Mouse (Mus musculus): ENCODE measurements around the gene Rab23.
"Not testable (repeated sequence)": the region's sequence is repeated elsewhere in the genome, so short reads cannot be mapped to it uniquely, and the experiment has no call there.

Rab23 gene

DNA sequence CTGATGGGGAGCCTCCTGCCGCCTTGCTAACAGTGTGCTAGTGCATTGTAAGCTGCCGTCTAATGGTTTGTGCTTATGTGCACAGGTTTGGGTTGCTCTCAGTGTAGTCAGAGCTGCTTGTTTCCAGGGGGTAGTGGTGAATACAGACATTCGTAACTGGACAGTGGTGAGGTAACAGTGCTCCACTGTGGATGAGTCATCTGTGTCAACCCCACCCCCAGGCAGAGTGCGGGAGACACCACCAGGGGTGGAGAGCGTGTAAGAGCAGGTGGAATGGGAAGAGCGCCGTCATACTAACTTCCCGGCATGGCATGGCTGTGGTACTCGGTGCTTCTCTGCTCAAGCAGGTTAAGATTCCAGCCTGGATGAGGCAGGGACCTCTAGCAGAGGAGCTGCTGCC is 13.4 kb downstream of the Rab23 start:
- DNase-seq (ENCODE audit: low read depth, low spot score), result no peak

DNA sequence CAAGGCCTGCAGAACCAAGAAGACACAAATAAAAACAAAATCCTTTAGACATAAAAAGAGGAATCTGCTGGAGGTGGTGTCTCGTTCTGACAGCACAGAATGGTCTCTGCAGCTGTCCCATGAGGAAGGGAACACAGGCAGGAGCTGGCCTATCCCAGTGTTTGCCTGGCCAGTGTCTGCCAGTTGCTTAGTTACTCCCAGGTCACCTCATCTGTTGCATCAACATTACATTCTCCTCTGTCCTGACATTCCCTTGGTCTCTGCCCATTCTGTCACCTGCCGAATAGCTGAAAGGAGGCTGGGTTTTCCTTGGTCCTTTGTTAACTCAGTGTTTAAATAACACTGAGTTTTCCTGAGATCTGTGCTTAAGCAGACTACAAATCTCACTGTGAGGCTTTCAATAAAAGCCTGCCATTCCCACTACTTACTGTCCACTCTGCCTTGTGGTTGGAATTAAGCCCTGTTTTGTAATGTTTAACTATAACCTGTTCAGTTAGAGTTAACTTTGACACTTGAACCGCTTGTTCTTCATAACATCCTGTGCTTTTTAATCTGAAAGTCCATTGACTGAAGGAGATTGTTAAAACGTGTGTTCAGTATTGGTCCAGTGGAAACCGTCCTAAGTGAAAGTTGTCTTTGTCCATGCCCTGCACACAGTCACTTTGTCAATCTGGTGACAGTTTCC is 14.5 kb downstream of the Rab23 start:
- DNase-seq (ENCODE audit: low read depth, low spot score), result no peak

DNA sequence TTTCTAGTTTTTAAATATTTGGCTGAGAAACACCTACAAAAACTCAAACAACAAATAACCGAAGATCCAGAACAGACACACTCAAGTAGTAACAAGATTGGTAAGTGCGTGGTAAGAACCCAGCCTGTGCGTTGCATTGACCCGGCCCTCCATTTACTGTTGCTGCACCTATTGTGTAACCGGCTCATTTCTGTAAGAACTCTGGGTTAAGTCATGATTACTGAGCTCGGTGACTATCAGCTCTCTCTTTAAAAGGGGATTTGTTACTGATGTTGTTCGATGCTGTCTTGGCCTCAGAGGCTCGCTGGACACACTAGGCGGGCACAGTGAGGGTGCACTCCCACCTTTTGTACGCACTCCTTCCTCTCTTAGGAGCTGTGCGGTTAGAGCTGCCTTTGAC is 18.6 kb downstream of the Rab23 start:
- no peak for DNase-seq (ENCODE audit: low read depth, low spot score)

DNA sequence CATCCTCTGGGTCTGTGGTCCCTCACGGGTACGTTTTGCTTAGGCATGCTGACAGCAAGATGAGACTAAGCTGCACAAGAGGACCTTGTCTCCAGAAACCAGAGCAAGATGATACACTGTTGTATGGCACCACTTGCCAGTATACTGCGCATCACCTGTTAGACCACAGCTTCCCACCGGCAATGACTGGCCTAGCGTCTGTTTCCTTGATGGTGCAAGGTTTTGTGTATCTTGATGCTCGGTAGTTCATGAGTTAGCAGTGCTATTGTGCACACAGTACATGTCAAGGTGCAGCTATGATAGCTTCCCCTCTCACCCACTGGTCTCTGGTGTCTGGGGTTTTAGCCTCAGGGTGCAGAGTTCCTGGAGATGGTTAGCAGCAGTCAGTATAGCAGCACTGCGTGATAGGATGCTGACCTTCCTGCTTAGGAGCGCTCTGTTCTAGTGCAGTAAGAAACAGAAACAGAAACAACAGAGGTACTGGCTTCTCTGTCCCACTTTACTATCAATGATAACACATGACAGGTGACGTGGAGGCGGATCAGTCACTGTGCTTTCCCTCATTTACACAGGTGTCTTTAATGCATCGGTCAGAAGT is 19.1 kb downstream of the Rab23 start:
- no peak for DNase-seq (ENCODE audit: low read depth, low spot score)

DNA sequence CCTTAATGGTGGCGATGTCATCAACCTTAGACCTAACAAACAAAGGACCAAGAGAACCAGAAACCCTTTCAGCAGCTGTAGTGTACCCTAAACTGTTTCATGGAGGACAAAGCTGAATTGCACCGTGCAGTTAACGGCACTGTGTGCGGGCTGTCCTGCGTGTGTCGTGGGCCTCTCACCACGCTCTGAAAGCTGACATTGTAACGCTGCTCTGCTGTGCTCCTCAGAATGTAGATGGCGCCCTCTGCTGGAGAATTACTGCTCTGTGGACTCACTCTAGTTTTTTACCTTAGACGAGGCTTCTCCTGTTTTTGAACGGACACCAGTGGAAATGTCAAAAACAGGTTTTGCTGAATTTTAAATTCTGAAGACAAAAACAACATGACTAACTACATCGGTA is 19.6 kb downstream of the Rab23 start:
- DNase-seq (ENCODE audit: low read depth, low spot score), result peak; percentile 88

DNA sequence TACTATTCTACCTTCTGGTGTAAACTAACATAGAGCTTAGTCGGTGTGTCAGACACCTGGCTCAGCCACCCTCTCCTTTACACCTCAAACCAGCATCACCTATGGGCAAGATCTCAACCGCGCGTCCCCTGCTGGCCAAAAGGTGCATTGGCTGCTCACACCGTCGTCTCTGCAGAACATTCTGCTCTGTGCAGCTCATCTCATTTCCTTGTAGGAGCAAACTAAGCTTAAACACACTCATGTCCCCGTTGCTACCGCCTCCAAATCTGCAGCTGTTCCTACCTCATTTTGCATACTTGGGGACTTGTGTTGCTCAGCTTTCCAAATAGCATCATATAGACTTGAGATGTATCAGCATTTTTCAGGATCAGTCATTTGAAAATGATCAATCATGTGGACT is 23.2 kb downstream of the Rab23 start:
- DNase-seq (ENCODE audit: low read depth, low spot score), result peak; percentile 74

DNA sequence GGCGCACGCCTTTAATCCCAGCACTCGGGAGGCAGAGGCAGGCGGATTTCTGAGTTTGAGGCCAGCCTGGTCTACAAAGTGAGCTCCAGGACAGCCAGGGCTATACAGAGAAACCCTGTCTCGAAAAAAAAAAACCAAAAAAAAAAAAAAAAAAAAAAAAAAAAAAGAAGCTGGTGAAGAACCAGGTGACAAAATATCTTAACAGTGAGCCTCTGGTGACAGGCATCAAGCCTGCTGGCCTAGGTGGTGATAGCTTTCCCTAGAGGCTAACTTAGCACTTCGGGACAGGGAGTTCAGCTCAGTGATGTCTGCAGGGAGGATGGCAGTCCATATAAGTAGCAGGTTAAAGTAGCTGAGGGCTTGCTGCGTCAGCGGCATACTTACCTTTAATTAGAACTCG is 25.1 kb downstream of the Rab23 start:
- DNase-seq (ENCODE audit: low read depth, low spot score), result not testable (repeated sequence)

DNA sequence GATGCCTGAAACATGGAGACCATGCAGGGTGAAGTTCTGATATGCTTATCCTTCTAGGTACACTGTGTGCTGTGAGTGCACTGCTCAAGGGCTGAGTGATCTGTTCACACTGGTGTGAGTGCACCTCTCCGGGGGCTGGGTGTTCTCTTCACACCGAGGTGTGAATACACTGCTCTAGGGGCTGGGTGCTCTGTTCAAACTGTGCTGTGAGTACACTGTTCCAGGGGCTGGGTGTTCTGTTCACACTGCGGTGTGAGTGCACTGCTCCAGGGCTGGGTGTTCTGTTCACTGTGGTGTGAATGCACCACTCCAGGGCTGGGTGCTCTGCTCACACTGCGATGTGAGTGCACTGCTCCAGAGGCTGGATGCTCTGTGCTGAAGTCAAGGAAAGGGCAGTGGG is 26.2 kb downstream of the Rab23 start:
- no peak for DNase-seq (ENCODE audit: low read depth, low spot score)

DNA sequence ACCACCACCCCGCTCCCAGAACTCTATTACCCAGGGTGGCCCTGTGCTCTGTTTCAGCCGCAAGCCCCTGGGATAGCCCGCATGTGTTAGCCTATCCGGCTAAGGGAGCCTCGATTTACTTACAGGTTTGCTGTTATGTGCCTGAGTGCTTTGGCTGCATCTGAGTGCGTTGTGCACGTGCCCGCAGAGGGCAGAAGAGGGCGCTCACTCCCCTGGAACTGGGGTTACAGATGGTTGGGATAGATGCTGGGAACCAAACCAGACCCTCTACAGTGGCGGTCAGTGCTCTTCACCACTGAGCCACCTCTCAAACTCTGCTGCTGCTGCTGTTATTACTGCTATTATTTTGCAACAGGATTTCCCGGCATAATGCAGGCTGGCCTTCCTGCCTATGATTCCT is 29.4 kb downstream of the Rab23 start:
- no peak for DNase-seq (ENCODE audit: low read depth, low spot score)

DNA sequence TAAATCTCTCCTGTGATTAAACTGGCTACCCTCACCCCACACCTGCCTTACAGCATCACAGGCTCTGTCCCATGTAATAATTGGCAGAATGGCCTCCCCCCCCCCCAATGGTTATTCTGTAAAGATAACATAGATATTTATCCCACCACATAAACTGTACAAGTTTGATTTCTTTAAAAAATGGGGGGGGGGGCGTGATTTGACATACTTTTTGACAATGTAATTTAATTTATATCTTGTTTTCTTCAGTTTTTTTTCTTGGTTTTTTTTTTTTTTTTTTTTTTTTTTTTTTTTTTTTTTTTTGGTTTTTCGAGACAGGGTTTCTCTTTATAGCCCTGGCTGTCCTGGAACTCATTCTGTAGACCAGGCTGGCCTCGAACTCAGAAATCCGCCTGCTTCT is 30.0 kb downstream of the Rab23 start:
- not testable (repeated sequence) for DNase-seq (ENCODE audit: low read depth, low spot score)

DNA sequence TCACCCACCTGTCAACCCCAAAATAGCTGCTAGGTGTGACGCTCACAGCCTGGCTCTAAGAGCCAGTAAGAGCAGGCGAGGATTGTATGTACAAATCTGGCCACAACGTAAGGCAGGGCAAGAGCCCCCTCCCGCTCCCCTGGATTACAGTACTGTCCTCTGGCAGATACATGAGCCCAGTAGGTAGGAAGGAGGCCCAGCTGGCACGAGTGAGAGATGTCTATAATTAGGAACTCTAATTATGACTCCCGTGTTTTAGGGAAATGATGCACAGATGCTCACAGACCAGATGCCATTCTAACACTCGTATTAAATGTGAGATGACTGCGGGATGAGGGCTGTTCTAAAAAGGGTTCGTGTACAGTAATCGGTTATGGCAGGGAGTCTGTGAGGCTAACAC is 31.6 kb downstream of the Rab23 start:
- no peak for DNase-seq (ENCODE audit: low read depth, low spot score)

DNA sequence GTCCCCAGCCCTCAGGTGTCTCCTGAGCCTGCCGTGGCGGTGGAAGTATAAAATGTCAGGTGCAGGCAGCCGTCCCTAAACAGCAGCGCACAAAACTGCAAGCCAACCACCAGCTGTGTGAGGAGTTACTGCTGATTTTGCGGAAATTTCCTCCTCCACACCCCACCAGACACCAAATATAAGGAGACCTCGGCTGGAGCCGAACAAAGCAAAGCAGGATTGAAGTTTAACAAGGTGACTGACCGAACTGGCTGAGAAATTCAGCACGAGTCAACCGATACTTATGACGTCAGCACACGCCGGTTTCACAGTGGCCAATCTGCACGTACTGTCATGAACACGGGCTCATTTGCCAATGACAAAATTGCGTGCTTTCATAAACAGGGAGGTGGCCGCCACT is 34.4 kb downstream of the Rab23 start:
- no peak for DNase-seq (ENCODE audit: low read depth, low spot score)

DNA sequence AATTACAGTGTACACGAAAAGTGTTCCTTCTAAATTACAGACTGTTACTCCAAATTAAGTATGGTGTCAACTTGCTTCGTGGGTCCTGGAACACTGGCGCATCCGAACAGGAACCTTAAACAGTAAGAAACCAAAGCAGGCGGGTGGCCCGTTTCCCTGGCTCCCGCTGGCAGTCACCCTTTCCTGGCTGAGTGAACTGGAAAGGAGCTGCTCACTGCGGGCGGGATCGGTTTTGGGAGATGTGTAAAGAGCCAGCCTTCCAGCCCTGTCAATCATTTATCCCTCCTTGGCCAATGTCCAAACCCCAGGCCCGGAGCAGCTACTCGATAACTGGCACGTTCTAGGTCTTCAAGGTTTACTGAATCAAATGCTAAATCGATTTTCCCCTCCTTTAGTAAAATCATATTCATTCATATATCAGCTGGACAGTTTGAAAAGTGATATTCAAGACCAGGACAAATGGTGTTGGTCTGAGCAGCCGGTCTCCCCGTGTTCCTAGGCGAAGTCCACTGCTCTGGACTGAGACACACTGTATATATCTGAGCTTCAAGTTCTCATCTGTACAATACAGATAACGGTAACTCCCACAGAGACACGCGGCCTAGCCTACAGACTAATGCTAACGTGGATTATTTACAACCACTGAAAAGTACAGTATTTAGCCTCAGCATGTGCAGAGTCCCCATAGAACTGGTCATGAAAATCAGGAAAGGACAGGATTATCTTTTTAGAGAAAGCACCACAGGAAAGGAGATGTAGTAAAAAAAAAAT is 35.5 kb downstream of the Rab23 start:
- no peak for DNase-seq (ENCODE audit: low read depth, low spot score)

DNA sequence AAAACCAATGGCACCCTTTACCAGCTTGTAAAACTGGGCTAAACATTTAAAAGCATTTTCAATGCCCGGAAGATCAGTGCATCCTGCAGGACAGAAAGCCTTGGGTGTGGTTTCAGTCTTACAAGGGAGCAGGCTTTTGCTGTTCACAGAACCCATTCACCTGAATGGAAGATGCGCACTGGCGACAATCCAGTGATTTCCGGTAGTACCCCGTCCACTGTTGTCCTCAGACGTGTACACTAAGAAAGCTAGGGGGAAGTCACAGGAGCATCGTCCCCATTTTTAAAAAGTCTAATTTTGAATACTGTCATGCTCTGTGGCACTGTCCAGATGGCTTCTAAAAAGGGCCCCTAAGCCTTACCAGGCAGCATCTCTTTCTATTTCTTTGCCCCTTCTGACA is 36.1 kb downstream of the Rab23 start:
- DNase-seq (ENCODE audit: low read depth, low spot score), result no peak

DNA sequence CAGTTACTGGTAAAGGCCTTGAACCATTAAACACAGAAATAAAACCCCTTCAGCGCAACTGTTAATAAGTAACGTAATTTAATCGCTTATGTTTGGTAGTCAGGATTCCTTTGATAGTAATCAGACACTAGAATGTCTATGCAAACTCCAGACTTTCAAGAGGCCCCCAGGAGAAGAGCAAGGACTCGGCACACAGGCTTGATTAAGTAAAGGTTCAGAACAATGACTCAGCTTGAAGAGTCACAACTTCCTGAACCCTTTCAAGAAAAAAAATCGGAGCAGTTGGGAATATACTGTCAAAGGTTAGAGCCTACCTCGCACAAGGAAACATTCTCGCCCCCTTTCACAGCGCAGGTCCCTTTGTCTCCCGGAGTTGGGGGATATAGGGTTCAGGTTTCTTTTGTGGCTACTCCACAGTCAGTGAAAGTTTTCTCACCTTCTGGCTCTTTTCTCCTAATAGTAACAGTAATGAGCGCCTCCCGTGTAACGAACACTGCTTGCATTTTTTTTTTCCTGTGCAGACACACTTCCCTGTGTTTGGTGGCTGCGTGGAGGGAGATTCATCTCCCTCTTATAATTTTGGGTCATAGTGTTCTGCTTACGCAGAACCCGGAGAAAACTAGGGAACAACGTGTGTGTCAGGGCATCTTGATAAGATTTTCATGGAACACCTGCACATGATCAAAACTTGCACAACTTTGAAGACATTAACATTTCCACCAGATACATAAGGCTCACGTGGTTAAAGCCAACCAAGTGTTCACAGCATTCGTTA is 36.8 kb downstream of the Rab23 start:
- no peak for DNase-seq (ENCODE audit: low read depth, low spot score)

DNA sequence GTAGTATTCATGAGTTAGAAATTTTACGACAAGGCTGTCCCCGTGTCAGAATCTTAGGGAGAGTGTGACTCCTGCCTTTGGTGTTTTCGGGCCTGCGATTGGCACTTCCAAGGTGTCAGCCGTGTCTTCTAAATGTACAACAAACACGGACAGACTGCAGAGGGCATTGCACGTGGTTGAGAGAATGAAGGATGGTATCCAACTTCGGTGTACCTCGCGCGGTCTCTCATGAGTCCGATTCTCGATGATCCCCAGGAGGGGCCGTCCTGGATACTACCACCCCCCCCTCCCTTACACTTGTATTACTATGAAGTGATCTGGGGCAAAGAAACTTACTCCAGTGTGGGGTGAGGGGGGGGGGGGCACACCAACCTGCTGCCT is 37.3 kb downstream of the Rab23 start:
- peak; percentile 31 for DNase-seq (ENCODE audit: low read depth, low spot score)

DNA sequence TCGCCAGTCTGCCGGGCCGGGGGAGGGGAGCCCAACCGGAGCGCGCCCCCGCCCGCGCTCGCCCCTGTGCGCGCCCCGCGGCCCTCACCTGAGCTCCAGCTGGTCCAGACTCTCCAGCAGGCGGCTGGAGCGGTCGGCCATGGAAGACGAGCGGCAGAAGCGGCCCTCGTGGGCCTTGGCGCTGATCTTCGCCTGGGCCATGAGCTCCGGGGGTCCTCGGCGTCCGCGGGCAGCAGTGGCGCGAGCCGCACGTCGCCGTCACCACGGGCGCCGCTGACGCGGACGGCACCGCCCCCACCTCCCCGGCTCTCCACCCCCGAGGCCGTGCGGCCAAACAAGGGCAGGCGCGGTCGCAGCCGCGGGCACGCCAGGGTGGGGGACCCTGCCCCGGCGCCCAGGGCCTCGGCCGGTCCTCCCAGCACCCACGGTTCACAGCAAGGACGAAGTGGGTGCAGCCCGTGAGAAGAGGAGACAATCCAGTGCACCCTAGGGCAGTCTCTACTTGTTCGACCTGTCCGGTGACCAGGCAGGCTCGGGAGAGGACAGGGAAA is 37.9 kb downstream of the Rab23 start, which contains the start of gene Bag2:
Gene Bag2 (minus strand): TSS at position 305 of the 551 bp plus-strand sequence.
- DNase-seq (ENCODE audit: low read depth, low spot score), result peak; percentile 53

DNA sequence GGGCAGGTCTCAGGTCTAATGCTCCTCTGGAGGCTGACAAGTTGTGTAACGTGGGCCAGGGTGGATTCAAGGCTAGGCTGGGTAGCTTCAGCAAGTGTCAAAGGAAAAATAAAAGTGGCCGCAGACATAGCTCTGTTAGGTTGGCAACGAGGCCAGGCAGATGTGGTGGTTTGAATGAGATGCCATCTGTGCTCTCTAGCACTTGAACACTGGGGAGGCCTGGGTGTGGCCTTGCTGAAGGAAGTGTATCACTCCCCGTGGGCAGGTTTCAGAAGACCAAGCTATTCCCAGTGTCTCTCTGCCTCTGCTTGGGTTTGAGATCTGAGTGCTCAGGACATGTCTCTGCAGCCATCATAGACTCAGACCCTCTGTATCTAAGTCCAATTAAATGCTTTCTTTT is 38.8 kb downstream of the Rab23 start:
- DNase-seq (ENCODE audit: low read depth, low spot score), result peak; percentile 14

DNA sequence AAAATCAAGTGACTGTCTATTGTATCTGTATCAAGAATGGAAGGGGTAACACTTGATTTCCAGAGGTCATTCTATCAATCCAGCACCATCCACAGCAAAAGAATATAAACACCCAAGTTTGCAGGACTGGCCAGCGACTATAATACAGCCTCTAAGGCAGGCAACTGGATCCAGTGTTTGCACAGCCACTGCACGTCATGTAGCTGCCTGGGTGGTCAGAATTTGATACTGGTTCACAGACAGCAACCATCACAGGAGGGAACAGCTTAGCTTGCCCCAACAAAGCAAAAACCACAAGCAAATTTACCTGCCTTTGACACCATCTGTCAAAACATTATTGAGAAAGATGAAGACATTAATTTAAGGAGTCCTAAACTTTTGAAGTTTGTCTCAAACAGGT is 44.1 kb downstream of the Rab23 start:
- no peak for DNase-seq (ENCODE audit: low read depth, low spot score)

DNA sequence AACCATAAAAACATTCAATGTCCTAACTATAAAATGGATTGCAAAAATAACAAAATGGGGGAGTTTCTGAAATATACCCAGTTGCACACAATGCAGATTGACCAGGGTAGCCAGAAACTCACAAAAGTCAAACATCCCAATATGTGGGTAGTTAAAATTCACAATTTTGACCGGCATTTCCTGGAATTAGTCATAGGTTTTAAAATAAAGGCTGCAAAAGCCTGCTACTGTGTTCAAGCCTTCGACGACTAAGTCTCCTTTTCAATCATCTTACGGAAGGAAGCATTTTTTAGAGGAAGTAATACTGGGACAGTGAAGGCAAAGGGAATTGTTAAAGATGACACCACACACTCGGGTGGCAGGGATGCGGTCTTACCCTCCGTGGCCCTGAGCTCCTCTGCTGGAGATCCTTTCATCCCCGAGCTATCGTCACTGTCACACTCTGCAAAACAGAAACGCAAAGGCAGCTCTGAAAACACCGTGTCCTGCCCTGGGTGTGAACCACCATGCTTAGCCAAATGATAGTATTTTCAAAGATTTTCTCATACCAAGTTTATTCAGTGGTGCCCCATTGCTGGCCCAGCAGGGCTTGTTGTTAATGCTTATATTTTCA is 45.9 kb downstream of the Rab23 start:
- no peak for DNase-seq (ENCODE audit: low read depth, low spot score)
